Mouse (Mus musculus): Measurements from ENCODE around the gene Itpkc. TPM values are rescaled to one million over a fixed set of nuclear protein-coding genes. Genes with fewer than 3 reads are reported as not detected.

Itpkc gene
- polyA plus RNA-seq, 1 experiment from 2014 or later: 7.1 TPM

DNA sequence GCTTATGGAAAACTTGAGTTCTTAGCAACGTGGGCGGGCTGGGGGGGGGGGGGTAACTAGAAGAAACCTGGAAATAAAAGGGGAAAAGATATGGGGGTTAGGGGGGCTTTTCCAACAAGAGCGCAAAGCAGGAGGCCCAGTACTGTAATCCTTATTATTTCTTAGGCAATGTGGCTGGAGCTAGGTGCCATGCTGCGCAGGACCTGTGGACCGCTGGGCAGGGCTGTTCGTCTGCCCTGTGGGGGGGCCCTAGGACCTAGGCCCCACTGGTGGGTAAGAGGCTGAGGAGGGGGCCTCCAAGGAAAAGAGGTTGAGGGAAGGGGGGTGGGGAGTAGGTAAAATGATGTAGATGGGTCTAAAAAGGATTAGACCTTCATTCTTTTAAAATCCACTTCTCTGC lies 4.8 kb upstream of the Itpkc start:
- peak; percentile 26 for ATAC-seq (replicated peaks)
- Histone ChIP-seq H3K9ac (replicated peaks) (peak overlapping the region; percentile 55), H3K27me3 (no peaks in the 10 kb centered on the region), H3K4me2 (replicated peaks) (peak overlapping the region; percentile 76), H3K9me3 (no peaks in the 10 kb centered on the region), H3K36me3 (peaks cover 2% of the 10 kb centered on the region; the same call in 1 of the 2 replicates), H3K4me3 (peak overlapping the region; percentile 75), H3K4me1 (peaks cover 17% of the 10 kb centered on the region), H3K27ac (replicated peaks) (peak overlapping the region; percentile 77)
- 2% methylated on average over 6 of the region's 6 CpGs for WGBS

DNA sequence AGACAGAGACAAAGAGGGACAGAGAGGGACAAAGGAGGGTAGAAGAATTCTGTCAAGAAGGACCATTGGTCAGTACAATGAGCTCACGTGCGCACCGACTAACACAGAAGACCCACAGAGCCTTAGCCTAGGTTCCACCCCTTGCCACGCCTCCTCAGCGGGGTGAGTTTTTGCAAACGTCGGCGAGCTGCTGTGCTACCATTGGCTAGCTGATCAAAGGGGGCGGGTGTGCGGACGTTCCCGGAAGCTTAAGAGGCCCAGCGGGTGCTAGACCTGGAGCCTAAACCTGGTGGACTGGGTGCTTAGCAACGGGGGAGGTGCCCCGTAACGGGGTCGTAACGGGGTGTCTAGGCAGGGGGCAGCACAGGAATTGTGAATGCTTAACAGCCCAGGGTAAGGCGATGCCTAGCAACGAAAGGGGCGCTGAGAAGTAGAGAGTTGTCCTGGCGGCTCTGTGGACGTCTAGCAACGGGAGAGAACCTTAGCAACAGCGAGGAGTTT lies 4.4 kb upstream of the Itpkc start, which contains the start of gene Coq8b:
TSS of gene Coq8b (plus strand) at position 243 of the 501 bp plus-strand sequence.
- Histone ChIP-seq H3K36me3 (peaks cover 2% of the 10 kb centered on the region; the same call in 1 of the 2 replicates), H3K9ac (replicated peaks) (peak within 1 kb of the TSS; percentile 55), H3K4me3 (peak within 1 kb of the TSS; percentile 75), H3K4me1 (peaks cover 17% of the 10 kb centered on the region), H3K27ac (replicated peaks) (peak within 1 kb of the TSS; percentile 77), H3K27me3 (no peaks in the 10 kb centered on the region), H3K4me2 (replicated peaks) (peak within 1 kb of the TSS; percentile 76), H3K9me3 (no peaks in the 10 kb centered on the region)
- under 1% methylated on average over 25 of the region's 25 CpGs for WGBS
- peak; percentile 92 for ATAC-seq (replicated peaks)

DNA sequence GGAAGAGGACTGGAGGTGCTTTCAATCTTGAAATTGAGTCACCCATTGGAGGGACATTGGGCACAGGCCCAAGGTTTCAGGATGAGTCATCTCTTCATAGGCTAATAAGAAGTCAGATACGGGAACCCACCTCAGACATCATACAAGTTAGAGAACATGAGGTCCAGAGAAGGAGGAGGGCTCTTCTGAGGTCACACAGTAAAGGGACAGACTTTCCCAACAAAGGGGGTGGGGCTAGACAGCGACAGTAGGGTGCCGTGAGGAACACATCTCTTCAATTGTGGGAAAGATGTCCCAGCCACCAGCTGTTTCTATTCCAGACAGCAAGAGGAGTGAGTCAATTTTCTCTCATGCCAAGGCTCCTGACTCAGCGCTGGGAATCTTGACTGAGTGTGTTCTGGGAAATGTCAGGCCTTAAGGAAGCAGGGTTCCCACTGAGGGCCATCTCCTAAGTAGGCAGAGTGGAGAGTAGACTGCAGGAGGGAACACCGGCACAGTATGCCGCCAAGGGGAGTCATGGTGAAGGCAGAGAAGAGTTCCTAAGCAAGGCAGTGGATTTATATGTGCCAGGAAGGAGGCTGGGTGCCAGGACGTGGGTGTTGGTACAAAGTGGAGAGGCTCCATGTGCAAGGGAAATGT lies 3.4 kb upstream of the Itpkc start:
- Histone ChIP-seq H3K9ac (replicated peaks) (no peak overlapping the region), H3K36me3 (peaks cover 2% of the 10 kb centered on the region; the same call in 1 of the 2 replicates), H3K27me3 (no peaks in the 10 kb centered on the region), H3K4me3 (no peak overlapping the region), H3K27ac (replicated peaks) (peak overlapping the region; percentile 77; the same call in 1 of the 2 replicates), H3K4me1 (peaks cover 26% of the 10 kb centered on the region), H3K4me2 (replicated peaks) (no peak overlapping the region), H3K9me3 (no peaks in the 10 kb centered on the region)
- WGBS: 76% methylated on average over 7 of the region's 7 CpGs
- no peak for ATAC-seq (replicated peaks)

- WGBS: 83% methylated on average over 4 of the region's 4 CpGs
- Histone ChIP-seq H3K4me3 (no peak overlapping the region), H3K4me1 (peaks cover 37% of the 10 kb centered on the region), H3K9me3 (no peaks in the 10 kb centered on the region), H3K27ac (replicated peaks) (no peak overlapping the region), H3K4me2 (replicated peaks) (no peak overlapping the region), H3K27me3 (no peaks in the 10 kb centered on the region), H3K36me3 (no peaks in the 10 kb centered on the region), H3K9ac (replicated peaks) (no peak overlapping the region)
- no peak for ATAC-seq (replicated peaks)
These were observed 2.3 kb upstream of the Itpkc start for GRCm38 (mm10) chr7:27230781-27231180.

DNA sequence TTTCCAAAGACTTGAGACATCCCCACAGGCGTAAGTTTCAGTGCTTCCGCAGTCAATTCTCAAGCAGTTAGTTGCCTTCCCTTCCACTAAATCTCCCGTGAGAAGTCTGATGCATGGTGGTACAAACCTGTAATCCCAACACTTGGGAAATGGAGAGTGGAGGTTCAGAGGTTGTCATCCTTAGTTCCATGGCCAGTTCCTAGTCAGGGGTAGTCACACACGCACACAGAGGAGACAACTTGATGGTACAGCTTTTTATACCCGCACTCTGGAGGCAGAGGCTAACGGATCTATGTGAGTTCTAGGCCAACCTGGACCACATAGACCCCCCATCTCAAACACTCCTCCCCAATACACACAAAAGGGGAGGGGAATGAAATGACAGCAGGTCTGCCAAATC lies 404 bp upstream of the Itpkc start:
- WGBS: 16% methylated on average over 6 of the region's 6 CpGs
- Histone ChIP-seq H3K4me1 (peaks cover 50% of the 10 kb centered on the region), H3K9ac (replicated peaks) (peak overlapping the region; percentile 92), H3K36me3 (no peaks in the 10 kb centered on the region), H3K27ac (replicated peaks) (peak overlapping the region; percentile 81), H3K27me3 (no peaks in the 10 kb centered on the region), H3K9me3 (no peaks in the 10 kb centered on the region), H3K4me2 (replicated peaks) (peak overlapping the region; percentile 77), H3K4me3 (peak overlapping the region; percentile 86)
- ATAC-seq (replicated peaks): 0 out of 2 replicates have a peak, but pooled peaks have one; percentile 2

- Histone ChIP-seq H3K36me3 (peaks cover 2% of the 10 kb centered on the region; the same call in 1 of the 2 replicates), H3K27ac (replicated peaks) (peak overlapping the region; percentile 81), H3K4me1 (peaks cover 52% of the 10 kb centered on the region), H3K9me3 (no peaks in the 10 kb centered on the region), H3K27me3 (no peaks in the 10 kb centered on the region), H3K4me2 (replicated peaks) (peak overlapping the region; percentile 77), H3K4me3 (peak overlapping the region; percentile 86), H3K9ac (replicated peaks) (peak overlapping the region; percentile 92)
- WGBS: 3% methylated on average over 10 of the region's 10 CpGs
- peak; percentile 1; the same call in 1 of the 2 replicates for ATAC-seq (replicated peaks)
These were observed 785 bp downstream of the Itpkc start for GRCm38 (mm10) chr7:27227676-27228075.

DNA sequence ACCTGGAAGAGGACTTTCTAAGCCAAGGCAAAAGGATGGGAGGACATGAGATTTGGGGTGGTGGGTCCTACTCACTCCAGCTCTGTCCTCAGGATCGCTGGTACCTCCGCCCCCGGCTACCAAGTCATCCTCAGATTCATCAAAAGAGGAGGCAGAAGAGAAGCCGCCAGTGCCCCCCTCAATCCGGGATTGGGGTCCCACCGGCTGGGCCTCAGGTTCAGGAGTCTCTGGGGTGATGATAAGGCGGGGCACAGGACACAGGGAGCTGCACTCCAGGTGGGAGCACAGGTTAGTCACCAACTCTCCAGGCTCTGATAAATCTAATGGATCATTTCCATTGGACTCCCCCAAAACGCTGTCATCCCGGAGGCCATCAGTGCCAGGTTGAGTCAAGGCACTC lies 1.2 kb downstream of the Itpkc start:
- Histone ChIP-seq H3K27me3 (no peaks in the 10 kb centered on the region), H3K9me3 (no peaks in the 10 kb centered on the region), H3K36me3 (peaks cover 2% of the 10 kb centered on the region; the same call in 1 of the 2 replicates), H3K9ac (replicated peaks) (peak overlapping the region; percentile 92), H3K27ac (replicated peaks) (no peak overlapping the region), H3K4me2 (replicated peaks) (peak overlapping the region; percentile 77), H3K4me3 (peak overlapping the region; percentile 86), H3K4me1 (peaks cover 52% of the 10 kb centered on the region)
- no peak for ATAC-seq (replicated peaks)
- WGBS: 23% methylated on average over 9 of the region's 9 CpGs

GRCm38 (mm10) chr7:27224877-27225575 lies 3.4 kb downstream of the Itpkc start:
- WGBS: 67% methylated on average over 11 of the region's 11 CpGs

GRCm38 (mm10) chr7:27222538-27222937 lies 5.9 kb downstream of the Itpkc start:
- no peak overlapping the region for H3K4me2 ChIP-seq (replicated peaks)
- peaks cover 45% of the 10 kb centered on the region for H3K4me1 ChIP-seq
- no peaks in the 10 kb centered on the region for H3K9me3 ChIP-seq
- H3K27ac ChIP-seq (replicated peaks): no peak overlapping the region
- no peaks in the 10 kb centered on the region for H3K27me3 ChIP-seq
- peaks cover 13% of the 10 kb centered on the region; the same call in 1 of the 2 replicates for H3K36me3 ChIP-seq
- no peak overlapping the region for H3K9ac ChIP-seq (replicated peaks)
- no peak for ATAC-seq (replicated peaks)
- no peak overlapping the region for H3K4me3 ChIP-seq
- WGBS: 82% methylated on average over 1 of the region's 1 CpGs

More at GRCm38 (mm10) chr7:27224877-27225575, 3.4 kb downstream of the Itpkc start:
- no peaks in the 10 kb centered on the region for H3K27me3 ChIP-seq
- peak overlapping the region; percentile 92 for H3K9ac ChIP-seq (replicated peaks)
- H3K4me3 ChIP-seq: peak overlapping the region; percentile 86
- H3K4me1 ChIP-seq: peaks cover 52% of the 10 kb centered on the region
- peak overlapping the region; percentile 77 for H3K4me2 ChIP-seq (replicated peaks)
- no peak overlapping the region for H3K27ac ChIP-seq (replicated peaks)
- H3K36me3 ChIP-seq: peaks cover 2% of the 10 kb centered on the region; the same call in 1 of the 2 replicates
- ATAC-seq (replicated peaks): no peak
- H3K9me3 ChIP-seq: no peaks in the 10 kb centered on the region

DNA sequence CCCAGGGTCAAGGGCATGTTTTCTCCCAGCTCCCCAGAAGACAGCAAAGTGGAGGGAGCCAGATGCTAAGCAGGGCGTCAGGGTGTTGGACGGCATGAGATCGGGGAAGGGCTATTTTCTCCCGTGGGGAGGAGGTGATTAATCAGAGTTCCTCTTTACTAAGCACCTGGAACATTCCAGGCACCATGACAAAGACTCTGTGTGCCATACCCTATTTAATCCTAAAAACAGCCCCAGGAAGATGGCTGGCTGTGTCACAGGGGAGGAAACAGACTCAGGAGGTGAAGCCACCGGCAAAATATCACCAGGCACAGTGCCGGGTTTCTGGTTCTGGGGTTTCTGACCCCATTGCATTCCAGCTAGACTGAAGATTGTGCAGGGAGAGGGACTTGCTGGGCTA lies 6.5 kb downstream of the Itpkc start:
- peaks cover 14% of the 10 kb centered on the region; the same call in 1 of the 2 replicates for H3K36me3 ChIP-seq
- H3K4me3 ChIP-seq: no peak overlapping the region
- no peak overlapping the region for H3K4me2 ChIP-seq (replicated peaks)
- peaks cover 39% of the 10 kb centered on the region for H3K4me1 ChIP-seq
- no peaks in the 10 kb centered on the region for H3K27me3 ChIP-seq
- no peaks in the 10 kb centered on the region for H3K9me3 ChIP-seq
- ATAC-seq (replicated peaks): no peak
- no peak overlapping the region for H3K27ac ChIP-seq (replicated peaks)
- 86% methylated on average over 6 of the region's 6 CpGs for WGBS
- no peak overlapping the region for H3K9ac ChIP-seq (replicated peaks)

DNA sequence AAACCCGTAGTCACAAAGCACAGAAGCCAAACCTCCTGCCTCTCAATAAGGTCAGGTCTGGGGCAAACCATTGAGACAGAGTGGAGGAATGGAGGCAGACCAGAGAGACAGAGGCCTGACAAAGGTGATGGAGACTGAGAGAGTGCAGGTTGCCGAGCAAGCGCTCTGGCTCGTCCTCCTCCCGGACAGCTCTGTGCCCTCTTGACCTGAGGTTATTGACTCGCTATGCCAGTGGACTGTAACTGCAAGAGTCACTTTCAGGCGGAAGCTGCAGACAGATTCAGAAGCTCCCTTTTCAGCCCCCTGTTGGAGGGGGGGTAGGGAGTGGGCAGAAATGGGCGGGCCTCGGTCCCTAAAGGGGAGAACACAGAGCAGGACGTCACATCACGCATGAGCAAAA lies 8.5 kb downstream of the Itpkc start:
- Histone ChIP-seq H3K9me3 (no peaks in the 10 kb centered on the region), H3K36me3 (peaks cover 24% of the 10 kb centered on the region), H3K4me3 (no peak overlapping the region), H3K9ac (replicated peaks) (no peak overlapping the region), H3K4me2 (replicated peaks) (no peak overlapping the region), H3K27ac (replicated peaks) (no peak overlapping the region), H3K4me1 (peaks cover 19% of the 10 kb centered on the region), H3K27me3 (no peaks in the 10 kb centered on the region)
- no peak for ATAC-seq (replicated peaks)
- WGBS: 90% methylated on average over 11 of the region's 11 CpGs

- ATAC-seq (replicated peaks): no peak
- WGBS: 89% methylated on average over 7 of the region's 7 CpGs
- no peak overlapping the region for H3K27ac ChIP-seq (replicated peaks)
- H3K4me3 ChIP-seq: no peak overlapping the region
- no peaks in the 10 kb centered on the region for H3K27me3 ChIP-seq
- H3K9ac ChIP-seq (replicated peaks): no peak overlapping the region
- H3K4me1 ChIP-seq: peaks cover 6% of the 10 kb centered on the region
- H3K9me3 ChIP-seq: no peaks in the 10 kb centered on the region
- no peak overlapping the region for H3K4me2 ChIP-seq (replicated peaks)
- H3K36me3 ChIP-seq: peaks cover 34% of the 10 kb centered on the region
These were observed 9.9 kb downstream of the Itpkc start for GRCm38 (mm10) chr7:27218586-27218985.

Measured in forebrain, embryonic 15.5 days (tissue).